Mouse (Mus musculus) kidney, adult 2 months (tissue): ENCODE measurements at regions not wholly inside any gene's neighbourhood (a gene's known extent, or its start where the extent isn't known, plus 50 kb on each side); places are given as distances from the start of the nearest gene placed in this dataset.

Experiments
- CTCF ChIP-seq: fragments of 200-500 bp; conservative IDR thresholded peaks from 2 replicates; pipeline ENCODE4 v1.5.1; 2011; ENCODE audit warnings: low read depth, mild to moderate bottlenecking, control low read depth, low read length, moderate library complexity, mixed read lengths; ENCODE audit not compliant: insufficient read depth, insufficient read length
- POLR2A ChIP-seq: fragments of 200-500 bp; IDR thresholded peaks from one replicate; pipeline ENCODE4 v1.6.1; 2011; ENCODE audit warnings: low read depth, low read length, control low read depth

DNA sequence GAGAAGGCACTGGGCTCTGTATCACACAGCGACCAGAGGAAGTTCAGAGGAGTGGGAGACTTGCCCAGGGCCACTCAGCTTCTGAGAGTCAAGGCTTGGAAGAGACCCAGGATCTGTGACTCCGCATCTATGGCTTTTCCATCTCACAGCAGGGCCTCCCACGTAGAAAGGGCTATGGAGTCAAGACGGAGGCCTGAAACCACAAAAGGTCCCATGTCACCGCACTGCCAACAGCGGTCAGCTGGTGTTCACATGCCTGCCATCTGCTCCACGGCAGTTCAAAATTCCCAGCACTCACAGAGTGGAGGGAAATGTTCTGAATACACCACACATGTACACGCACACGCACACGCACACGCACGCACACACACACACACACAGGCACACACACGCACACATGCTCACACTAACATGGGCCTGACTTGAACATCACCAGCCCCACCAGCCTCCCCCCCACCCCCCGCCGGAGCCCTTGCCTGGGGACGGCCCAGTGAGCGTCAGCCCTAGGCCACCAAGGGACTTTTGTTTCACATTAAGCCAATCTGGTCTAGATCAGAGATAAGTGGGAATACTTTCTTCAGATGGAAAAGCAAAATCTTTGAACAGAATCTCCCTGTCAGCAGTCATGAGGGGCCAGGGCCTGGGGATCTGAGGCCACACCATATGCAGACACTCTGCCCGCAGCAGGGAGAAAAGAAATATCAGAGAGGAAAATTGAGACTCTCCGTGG is 212.6 kb downstream of the 3110018I06Rik start:
- TF ChIP-seq CTCF (no peak), POLR2A (no peak)
